Mouse (Mus musculus) midbrain, embryonic 13.5 days (tissue): ENCODE results near the gene Sox11. TPM values are rescaled to one million over a fixed set of nuclear protein-coding genes. Genes with fewer than 3 reads are reported as not detected.

Source experiments
- ATAC-seq: fragments of 200-750 bp; cut with Nextera tagmentation; 2 replicates; pipeline ENCODE4 v1.8.0; 2017; ENCODE audit warnings: mild to moderate bottlenecking, moderate TSS enrichment, moderate library complexity
- H3K27ac ChIP-seq: fragments of 300-500 bp; sonication (generic); 2 replicates; pipeline ENCODE4 v1.5.1; 2015; ENCODE audit warnings: inconsistent platforms, mild to moderate bottlenecking, moderate library complexity
- H3K27me3 ChIP-seq: fragments of 300-500 bp; sonication (generic); 2 replicates; pipeline ENCODE4 v1.6.1; 2015; ENCODE audit warnings: mild to moderate bottlenecking, inconsistent platforms
- H3K36me3 ChIP-seq: fragments of 300-500 bp; sonication (generic); 2 replicates; pipeline ENCODE4 v1.6.1; 2015; ENCODE audit warnings: mild to moderate bottlenecking, inconsistent platforms
- H3K4me1 ChIP-seq: fragments of 300-500 bp; sonication (generic); replicated peaks from 2 replicates; pipeline ENCODE4 v1.6.1; 2015; ENCODE audit warnings: inconsistent platforms
- H3K4me2 ChIP-seq: fragments of 300-500 bp; sonication (generic); replicated peaks from 2 replicates; pipeline ENCODE4 v1.6.1; 2015; ENCODE audit warnings: moderate library complexity, mild to moderate bottlenecking, inconsistent platforms
- H3K4me3 ChIP-seq: fragments of 300-500 bp; sonication (generic); replicated peaks from 2 replicates; pipeline ENCODE4 v1.5.1; 2015; ENCODE audit warnings: mild to moderate bottlenecking, inconsistent platforms
- H3K9ac ChIP-seq: fragments of 300-500 bp; sonication (generic); replicated peaks from 2 replicates; pipeline ENCODE4 v1.6.1; 2015; ENCODE audit warnings: mild to moderate bottlenecking, inconsistent platforms
- H3K9me3 ChIP-seq: fragments of 300-500 bp; sonication (generic); 2 replicates; pipeline ENCODE4 v1.6.1; 2016; ENCODE audit warnings: mild to moderate bottlenecking, inconsistent platforms
- WGBS: fragments of 180-500 bp; shearing (Covaris S2); methylation state at CpG from one replicate; pipeline ENCODE4 v1.1.7; 2015; 5-methylcytosine and 5-hydroxymethylcytosine counted together
- polyA plus RNA-seq: library from polyadenylated mRNA; unstranded; fragments of >200 nt; fragmentation: Nextera tagmentation; extraction: Ambion mirVana; gene quantifications from 2 replicates; pipeline ENCODE4 v1.2.1, GENCODE M21; 2015

Gene Sox11
- polyA plus RNA-seq, 1 experiment from 2014 or later: 748 TPM

GRCm38 (mm10) chr12:27293208-27293607 lies 49.2 kb downstream of the Sox11 start:
- Histone ChIP-seq H3K4me1 (peaks cover 18% of the 10 kb centered on the region), H3K36me3 (no peaks in the 10 kb centered on the region), H3K4me3 (no peak overlapping the region), H3K9ac (no peak overlapping the region), H3K4me2 (no peak overlapping the region), H3K27ac (peak overlapping the region; percentile 63), H3K27me3 (no peaks in the 10 kb centered on the region), H3K9me3 (no peaks in the 10 kb centered on the region)
- 26% methylated on average over 1 of the region's 1 CpGs for WGBS
- 0 out of 2 replicates have a peak, but pooled peaks have one; percentile 20 for ATAC-seq
